Mouse (Mus musculus): ENCODE results near the gene Rnf220. TPM values are rescaled to one million over a fixed set of nuclear protein-coding genes. Genes with fewer than 3 reads are reported as not detected.

Gene Rnf220
- total RNA-seq, 2 experiments from 2014 or later = 32.6 to 36.1 TPM

- no peak for DNase-seq
These were observed 7.3 kb downstream of the Rnf220 start for GRCm38 (mm10) chr4:117489566-117489965.

GRCm38 (mm10) chr4:117487471-117487870 lies 9.4 kb downstream of the Rnf220 start:
- DNase-seq = no peak

GRCm38 (mm10) chr4:117486188-117486587 lies 10.7 kb downstream of the Rnf220 start:
- no peak for DNase-seq

- DNase-seq = peak in 1 of 2 experiments; percentile 13
These were observed 11.6 kb downstream of the Rnf220 start for GRCm38 (mm10) chr4:117485045-117485780.

GRCm38 (mm10) chr4:117484256-117485044 lies 12.4 kb downstream of the Rnf220 start:
- peak; percentile 19 to 40 for DNase-seq

- DNase-seq = peak; percentile 67 to 74
These were observed 13.0 kb downstream of the Rnf220 start for GRCm38 (mm10) chr4:117483931-117484255.

GRCm38 (mm10) chr4:117482103-117482502 lies 14.7 kb downstream of the Rnf220 start:
- no peak for DNase-seq

GRCm38 (mm10) chr4:117480611-117481445 lies 16.0 kb downstream of the Rnf220 start:
- no peak for DNase-seq

- DNase-seq = no peak
These were observed 16.9 kb downstream of the Rnf220 start for GRCm38 (mm10) chr4:117479951-117480350.

- DNase-seq = peak; percentile 18 to 55
These were observed 18.7 kb downstream of the Rnf220 start for GRCm38 (mm10) chr4:117478101-117478673.

GRCm38 (mm10) chr4:117477401-117477800 lies 19.5 kb downstream of the Rnf220 start:
- no peak for DNase-seq

- no peak for DNase-seq
These were observed 20.1 kb downstream of the Rnf220 start for GRCm38 (mm10) chr4:117476777-117477176.

- DNase-seq = no peak
These were observed 20.5 kb downstream of the Rnf220 start for GRCm38 (mm10) chr4:117476355-117476754.

GRCm38 (mm10) chr4:117473985-117474354 lies 22.9 kb downstream of the Rnf220 start:
- DNase-seq = no peak

- DNase-seq = no peak
These were observed 23.4 kb downstream of the Rnf220 start for GRCm38 (mm10) chr4:117473291-117473984.

- no peak for DNase-seq
These were observed 27.4 kb downstream of the Rnf220 start for GRCm38 (mm10) chr4:117469471-117469870.

GRCm38 (mm10) chr4:117467936-117468335 lies 28.9 kb downstream of the Rnf220 start:
- no peak for DNase-seq

GRCm38 (mm10) chr4:117449151-117449550 lies 47.7 kb downstream of the Rnf220 start:
- DNase-seq = no peak

GRCm38 (mm10) chr4:117447926-117448325 lies 48.9 kb downstream of the Rnf220 start:
- DNase-seq = no peak

GRCm38 (mm10) chr4:117445516-117446207 lies 51.2 kb downstream of the Rnf220 start:
- no peak for DNase-seq

GRCm38 (mm10) chr4:117438919-117439318 lies 57.9 kb downstream of the Rnf220 start:
- DNase-seq = no peak

Measured in heart, adult 18-20 months (tissue).